Mouse (Mus musculus) spleen, adult 12 weeks (tissue): ENCODE data around the gene Ift88.

Experiments used
- DNase-seq: peaks from one replicate; pipeline ENCODE4 v3.0.0; 2022; ENCODE audit warnings: low spot score

Gene Ift88

DNA sequence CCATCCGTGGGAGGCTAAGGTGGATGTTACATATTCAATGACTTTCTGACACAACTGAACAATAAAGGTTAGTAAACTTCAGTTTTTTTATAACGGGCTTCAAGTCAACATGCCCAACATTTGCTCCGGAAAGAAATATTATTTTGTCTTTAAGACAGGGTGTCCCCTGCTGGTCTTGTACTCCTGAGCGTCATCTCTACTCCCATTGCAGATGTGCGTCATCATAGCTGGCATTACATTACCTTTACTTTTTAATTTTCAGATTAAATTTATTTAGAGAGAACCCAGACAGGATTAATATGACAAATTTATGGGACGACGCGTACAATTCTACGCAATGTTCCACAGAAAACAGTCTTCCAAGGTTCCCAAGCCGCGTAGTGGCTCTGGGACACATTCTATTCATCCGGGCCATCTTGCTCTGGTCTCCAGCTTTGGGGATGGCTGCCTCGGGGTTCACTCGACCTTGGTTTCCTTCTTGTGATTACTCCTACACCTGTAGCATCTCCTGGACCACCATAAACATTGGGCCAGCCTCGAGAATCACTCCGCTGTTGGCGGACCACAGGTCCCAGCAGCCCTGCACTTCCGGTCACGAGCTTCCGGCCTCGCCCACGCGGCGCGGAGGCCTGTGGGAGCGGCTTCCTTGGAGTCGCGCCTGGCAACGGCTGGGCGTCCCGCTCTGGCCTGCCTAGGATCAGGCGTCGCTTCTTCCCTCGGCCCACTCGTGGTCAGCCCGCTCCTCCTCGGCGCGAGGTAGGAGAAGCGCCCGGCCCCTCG lies at the start of gene Ift88:
TSS of gene Ift88 (plus strand) at position 631 of the 780 bp plus-strand sequence.
- DNase-seq = peak; percentile 82

GRCm38 (mm10) chr14:57375205-57375604 lies 48.7 kb upstream of the Ift88 start:
- no peak for DNase-seq

DNA sequence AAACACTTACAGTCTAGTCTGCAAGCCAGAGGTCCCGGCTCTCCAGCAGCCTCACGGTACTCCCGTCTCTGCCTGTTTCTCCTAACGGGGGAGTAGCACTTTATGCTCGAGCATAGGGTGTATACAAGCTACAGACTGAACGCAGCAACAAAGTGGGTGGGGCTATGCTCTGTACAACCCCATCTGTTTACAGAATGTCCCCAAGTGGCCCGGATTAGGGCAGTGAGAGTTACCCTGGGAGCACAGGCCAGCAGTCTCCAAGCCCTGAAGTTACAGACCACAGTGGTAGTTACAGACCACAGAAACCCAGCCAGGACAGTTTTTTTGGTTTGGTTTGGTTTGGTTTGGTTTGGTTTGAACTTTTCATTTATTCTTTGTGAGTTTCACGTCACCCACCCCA lies 47.8 kb upstream of the Ift88 start:
- DNase-seq = no peak

- DNase-seq = no peak
These were observed 46.9 kb upstream of the Ift88 start for GRCm38 (mm10) chr14:57376956-57377355.

DNA sequence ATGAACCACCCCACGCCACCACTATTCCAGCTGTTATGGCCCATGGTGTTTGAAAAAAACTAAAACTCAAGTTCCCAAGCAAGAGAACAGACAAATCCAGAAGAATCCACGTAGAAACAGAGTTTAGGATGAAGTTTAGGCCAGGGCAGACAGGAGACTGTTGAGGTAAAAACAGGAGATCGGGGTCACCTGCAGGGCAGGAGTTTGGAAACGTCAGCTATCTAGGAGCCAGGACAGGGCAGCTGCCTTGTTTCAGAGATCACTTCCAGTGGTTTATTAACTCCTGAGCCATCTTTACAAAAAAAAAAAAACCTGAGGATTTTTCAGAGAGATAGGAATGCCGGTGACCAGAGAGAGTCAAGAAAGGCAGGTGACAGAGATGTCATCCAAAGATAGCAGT lies 46.3 kb upstream of the Ift88 start:
- no peak for DNase-seq

DNA sequence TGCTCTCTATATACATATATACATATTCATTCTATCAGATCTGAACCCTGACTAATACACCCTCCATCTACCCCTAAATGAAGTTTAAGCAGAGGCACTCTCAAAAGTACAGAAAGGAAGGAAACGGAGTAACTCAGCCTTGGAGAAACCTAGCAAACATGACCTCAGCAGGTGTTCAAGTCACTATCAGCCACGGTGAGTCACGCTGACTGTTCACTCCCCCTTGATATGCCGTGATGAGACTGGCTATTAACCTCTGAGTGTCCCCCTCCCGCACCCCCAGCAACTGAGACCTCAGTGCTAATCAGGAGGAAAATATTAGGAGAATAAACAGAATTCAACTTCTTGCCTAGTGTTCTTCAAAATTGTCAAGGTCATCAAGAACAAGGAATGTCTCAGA lies 38.2 kb upstream of the Ift88 start:
- DNase-seq = no peak

GRCm38 (mm10) chr14:57386758-57387561 lies 36.9 kb upstream of the Ift88 start:
- DNase-seq = no peak

- no peak for DNase-seq
These were observed 32.2 kb upstream of the Ift88 start for GRCm38 (mm10) chr14:57391621-57392020.

DNA sequence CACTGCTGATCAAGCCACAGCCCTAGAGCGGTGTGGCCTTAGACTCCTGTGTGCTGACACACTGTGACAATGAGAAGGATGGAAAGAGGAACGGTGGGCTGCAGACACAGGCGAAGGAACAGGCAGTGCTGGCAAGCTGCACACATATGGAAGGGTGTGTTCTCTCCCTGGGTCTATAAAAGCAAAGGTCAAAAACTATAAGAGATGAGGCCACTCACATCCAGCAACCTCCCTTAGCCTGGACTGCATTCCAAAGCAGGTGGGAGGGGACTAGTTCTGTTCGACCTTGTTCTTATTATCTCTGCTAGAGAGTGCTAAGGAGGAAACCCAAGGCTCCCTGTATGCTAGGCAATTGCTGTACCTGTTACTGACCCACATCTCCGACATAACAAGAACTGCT lies 31.6 kb upstream of the Ift88 start:
- DNase-seq = no peak

- no peak for DNase-seq
These were observed 28.4 kb upstream of the Ift88 start for GRCm38 (mm10) chr14:57395470-57395869.

DNA sequence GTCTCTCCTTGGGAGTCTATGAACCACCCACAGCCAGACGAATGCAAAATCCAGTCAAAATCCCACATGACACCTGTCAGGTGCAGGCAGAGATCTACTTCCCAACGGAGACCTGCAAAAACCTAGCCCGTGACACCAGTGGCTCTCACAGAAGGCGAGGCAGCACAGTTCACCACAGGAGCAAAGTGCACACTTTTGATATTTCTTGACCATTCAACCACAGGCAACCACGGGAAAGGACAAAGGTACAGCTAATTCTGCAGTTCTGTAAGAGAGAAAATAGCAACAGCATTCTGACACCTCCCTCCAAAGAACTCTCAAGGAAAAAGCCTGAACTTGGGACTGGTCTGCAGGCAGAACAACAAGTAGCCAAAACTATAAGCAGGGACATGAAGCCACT lies 26.6 kb upstream of the Ift88 start:
- no peak for DNase-seq

GRCm38 (mm10) chr14:57398065-57398757 lies 25.7 kb upstream of the Ift88 start, which contains the start of gene Cryl1:
TSS of gene Cryl1 (minus strand) at chr14:57398529.
- DNase-seq = peak; percentile 95

- no peak for DNase-seq
These were observed 24.9 kb upstream of the Ift88 start for GRCm38 (mm10) chr14:57398813-57399427.

- no peak for DNase-seq
These were observed 21.0 kb upstream of the Ift88 start for GRCm38 (mm10) chr14:57402815-57403214.

- no peak for DNase-seq
These were observed 16.5 kb upstream of the Ift88 start for GRCm38 (mm10) chr14:57407039-57407987.

DNA sequence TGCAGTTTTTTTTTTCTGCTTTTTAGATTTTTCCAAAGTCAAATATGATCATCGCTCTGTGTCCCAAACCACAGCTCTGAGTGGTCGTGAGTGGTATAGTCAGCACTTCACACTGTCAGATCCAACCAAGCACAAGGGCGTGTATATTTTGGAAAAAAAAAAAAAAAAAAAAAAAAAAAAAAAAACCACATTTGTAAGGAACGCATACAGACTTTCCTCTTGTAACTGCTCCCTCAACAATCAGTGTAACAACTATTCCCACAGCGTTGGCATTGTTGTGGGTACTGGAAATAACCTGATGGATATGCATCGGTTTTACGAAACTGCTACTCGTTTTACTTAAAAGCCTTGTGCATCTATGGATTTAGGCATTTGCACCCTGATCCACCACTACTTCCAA lies 15.8 kb upstream of the Ift88 start:
- no peak for DNase-seq

GRCm38 (mm10) chr14:57409106-57409505 lies 14.8 kb upstream of the Ift88 start:
- no peak for DNase-seq

DNA sequence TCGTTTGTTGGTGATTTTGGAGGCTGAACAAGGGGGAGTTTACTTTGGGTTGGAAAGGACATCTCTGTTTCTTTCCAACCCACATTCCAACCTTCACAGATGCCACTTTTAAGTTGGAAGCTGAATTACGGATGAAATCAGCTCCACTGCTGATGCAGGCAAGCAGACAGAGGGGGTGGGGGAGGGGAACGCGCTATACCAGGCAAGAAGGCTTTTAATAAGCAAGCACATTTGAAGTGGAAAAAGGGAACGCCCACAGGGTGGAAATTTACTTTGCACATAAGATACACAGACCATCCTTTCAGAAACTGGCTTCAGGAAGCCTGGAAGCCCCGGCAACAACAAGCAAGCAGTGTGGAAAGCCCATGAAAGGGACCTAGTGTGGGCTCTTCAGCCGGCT lies 11.7 kb upstream of the Ift88 start:
- no peak for DNase-seq

GRCm38 (mm10) chr14:57417187-57417586 lies 6.7 kb upstream of the Ift88 start:
- no peak for DNase-seq

- DNase-seq = no peak
These were observed 325 bp downstream of the Ift88 start for GRCm38 (mm10) chr14:57424212-57424561.

DNA sequence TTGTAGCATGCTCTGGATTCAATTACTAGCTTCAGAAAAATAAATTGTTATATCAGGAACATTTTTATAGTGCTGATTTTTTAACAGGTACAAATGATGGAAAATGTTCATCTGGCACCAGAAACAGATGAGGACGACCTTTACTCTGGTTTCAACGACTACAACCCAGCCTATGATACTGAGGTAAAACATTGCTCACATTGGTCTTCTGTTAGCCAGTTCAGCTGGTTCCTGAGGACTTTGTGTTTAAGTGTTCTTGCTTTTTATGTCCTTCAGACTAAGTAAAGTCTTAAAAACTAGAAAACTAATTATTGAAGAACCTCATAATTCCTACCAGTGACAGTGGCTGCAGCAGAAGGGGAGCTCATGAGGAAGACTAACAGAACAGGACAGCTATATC lies 6.6 kb downstream of the Ift88 start:
- no peak for DNase-seq
